Mouse (Mus musculus): ENCODE results near the gene Slc22a14.
"Not testable (repeated sequence)": the region's sequence is repeated elsewhere in the genome, so short reads cannot be mapped to it uniquely, and the experiment has no call there.

Gene Slc22a14

DNA sequence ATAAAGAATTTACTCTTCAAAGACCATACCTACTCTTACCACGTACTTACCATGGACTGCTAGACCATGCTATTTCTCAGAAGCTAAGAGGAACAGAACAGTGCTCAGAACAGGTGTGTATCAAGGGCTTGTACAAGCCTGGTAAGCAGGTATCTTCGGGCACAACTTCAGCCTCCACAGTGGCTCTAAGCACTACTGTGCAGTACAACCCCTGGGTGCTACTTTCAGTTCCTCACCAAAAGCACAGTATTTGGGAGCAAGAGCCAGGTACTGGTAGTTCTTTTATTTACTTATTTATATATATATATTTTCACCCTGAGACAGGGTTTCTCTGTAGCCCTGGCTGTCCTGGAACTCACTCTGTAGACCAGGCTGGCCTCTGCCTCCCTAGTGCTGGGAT, 104.5 kb downstream of the Slc22a14 start:
- no peak for DNase-seq (ENCODE audit: low read depth, low spot score)

DNA sequence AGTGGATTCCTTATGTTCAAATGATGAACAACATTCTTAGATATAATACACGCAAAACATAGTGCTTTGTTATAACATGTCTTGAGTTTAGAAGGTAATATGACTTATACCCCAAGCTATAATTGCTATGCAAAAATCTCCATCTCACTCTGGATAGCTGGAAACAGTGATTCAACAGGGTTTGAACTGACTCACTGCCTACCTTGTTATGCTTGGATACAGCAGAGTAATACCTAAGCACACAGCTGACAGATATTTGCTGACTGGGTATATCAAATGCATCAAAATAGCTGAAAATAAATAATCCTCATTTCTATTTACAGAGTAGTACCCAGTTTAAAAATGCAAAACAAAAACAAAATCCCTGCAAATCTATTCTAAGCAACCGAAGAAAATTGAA, 106.6 kb downstream of the Slc22a14 start:
- DNase-seq (ENCODE audit: low read depth, low spot score): no peak

DNA sequence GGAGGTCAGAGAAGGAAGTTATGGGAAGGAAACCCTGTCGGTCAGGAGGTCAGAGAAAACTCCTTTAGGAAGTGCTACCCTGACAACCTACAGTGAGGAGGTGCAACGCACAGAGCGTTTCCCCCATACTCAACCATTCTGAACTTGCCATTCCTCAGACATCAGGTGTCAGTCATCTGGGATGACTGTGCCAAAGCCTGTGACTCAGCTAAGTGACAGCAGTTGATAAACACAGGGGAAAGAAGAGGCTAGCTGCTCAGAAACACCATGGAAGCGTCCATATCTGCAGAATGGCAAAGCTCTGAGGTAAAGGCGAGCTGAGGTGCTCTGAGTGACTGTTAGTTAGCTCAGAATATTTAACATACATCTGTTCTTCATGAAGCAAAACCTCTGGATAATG, 107.2 kb downstream of the Slc22a14 start:
- DNase-seq (ENCODE audit: low read depth, low spot score): no peak

DNA sequence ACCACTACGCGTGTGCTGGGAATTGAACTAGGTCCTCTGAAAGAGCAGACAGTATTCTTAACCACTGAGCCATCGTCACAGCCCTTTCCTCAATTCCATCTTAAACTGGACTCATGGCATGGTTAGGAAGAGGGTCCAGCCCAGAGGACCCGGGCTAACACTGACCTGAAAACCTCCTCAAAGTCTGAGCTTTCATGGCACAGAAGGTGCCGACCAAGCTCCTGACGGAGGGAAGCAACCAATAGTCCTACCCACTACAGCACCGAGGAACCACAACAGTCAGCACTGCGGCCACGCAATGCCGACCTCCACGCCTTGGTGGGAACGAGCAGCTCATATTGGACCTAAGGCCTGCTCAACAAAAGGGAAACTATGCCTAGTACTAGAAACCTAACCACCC, 109.2 kb downstream of the Slc22a14 start:
- DNase-seq (ENCODE audit: low read depth, low spot score): no peak

DNA sequence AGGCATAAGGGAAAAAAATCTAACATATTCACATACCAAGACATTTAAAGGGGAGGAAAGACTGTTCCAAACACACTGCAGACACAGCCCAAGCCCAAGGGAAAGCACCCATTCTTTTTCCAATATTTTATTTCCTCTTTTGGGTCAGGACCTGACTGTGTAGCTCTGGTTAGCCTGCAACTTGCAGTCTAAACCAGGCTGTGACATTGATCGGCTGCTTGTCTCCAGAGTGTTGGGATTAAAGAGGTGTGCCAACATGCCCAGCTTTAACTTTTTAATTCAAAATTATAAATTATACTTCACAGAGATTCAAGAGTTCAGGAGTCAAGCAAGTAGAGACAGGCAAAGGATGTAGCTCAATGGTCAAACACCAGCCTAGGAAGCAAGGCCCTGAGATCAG, 110.3 kb downstream of the Slc22a14 start:
- no peak for DNase-seq (ENCODE audit: low read depth, low spot score)

DNA sequence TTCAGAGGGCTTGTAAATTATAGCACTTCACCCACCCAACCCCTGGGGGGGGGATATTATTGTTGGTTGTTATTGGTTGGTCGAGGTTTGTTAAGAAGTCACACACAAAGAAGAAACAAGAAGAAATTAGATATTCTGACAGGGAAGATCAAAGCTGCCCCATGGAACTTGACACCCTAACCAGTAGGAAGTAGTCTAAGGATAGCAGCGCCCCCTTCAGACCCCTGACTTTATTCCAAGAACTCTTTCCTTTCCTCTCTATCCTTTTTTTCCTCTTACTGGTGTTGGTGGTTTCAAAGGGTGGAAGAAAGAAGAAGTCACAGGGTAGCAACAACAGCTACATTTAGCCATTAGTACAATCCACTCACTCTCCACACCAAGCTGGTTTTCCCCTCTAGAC, 111.2 kb downstream of the Slc22a14 start:
- no peak for DNase-seq (ENCODE audit: low read depth, low spot score)

DNA sequence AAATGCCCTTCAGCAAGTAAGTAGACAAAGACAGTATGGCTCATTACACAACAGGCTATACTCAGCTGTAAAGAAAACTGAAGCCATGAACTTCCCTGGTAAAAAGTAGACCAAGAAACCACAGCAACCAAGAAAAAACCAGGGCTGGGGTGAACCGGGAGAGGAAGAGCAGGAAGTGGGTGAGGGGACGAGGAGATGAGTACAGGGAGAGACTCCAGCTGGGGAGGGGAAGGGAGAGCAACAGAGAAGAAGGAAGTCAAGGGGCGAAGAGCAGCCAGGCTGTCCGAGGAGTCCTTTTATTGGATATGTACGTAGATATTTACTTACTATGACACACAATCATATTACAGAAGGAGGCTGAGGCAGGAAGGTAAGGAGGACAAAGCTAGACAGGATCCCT, 117.4 kb downstream of the Slc22a14 start:
- DNase-seq (ENCODE audit: low read depth, low spot score): no peak

DNA sequence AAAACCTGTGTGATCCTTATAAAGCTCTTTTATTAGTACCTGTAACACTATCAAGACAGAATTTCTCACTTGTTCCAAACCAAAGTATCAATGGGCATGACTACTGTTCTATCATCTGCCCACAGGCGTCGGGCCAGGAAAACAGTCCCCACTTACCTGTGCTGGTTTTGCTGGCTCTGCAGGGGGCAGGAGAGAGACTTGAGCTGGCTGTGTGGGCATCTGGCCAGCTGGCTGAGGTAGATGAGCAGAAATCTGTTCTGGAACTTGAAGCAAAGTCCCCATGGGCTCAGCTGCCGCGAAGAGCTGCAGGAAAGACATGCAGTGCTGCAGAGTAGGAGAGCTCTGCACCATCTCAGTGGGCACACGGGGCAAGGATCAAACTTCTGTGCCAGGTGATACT, 118.5 kb downstream of the Slc22a14 start:
- DNase-seq (ENCODE audit: low read depth, low spot score): no peak

DNA sequence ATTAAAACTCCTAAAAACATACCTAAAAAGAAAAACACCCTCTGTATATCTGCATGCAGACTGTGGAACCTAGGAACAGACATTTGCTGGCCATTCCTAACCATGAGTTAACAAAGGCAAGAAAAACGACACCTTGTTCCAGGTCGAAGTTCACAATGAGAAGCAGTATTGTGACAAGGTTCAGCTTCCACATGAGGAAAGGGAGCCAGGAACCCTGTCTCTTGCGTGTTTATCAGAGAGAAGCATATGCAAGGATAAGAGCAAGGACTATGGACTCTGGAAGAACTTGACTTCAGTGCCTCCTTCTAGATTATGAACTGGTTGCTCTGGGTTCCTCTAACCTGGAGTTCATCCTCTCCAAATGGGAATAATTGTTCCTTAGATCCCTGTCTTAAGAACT, 121.4 kb downstream of the Slc22a14 start:
- DNase-seq (ENCODE audit: low read depth, low spot score): no peak

DNA sequence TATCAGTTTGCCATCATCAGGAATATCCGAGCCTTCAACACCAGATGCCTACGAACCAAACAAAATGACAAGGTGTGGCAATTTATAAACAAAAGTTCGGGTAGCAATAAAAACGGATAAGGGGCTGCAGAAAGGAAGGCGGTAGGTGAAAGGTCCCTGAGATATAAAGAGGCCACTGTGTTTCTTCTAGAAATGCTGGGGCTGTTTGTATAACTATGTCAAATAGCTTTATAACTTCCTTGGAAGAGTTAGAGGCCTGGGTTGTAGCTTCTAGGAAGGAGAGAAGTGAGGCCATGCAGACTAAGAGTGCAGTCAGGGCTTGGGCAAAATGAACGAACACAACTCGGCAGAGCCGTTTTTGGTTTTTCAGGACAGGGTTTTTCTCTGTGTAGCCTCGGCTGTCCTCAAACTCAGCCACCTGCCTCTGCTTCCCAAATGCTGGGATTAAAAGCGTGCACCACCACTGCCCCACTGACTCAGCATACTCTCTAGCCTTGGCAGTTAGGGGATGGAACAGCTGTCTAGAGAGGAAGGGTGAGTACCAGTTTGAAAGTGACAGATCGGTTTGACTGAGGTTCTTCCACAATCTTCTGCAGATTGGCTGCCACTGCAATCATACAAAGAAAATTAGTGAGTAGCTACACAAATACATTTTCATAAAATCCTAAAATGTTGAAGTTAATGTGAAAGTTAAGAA, 124.0 kb downstream of the Slc22a14 start:
- no peak for DNase-seq (ENCODE audit: low read depth, low spot score)

DNA sequence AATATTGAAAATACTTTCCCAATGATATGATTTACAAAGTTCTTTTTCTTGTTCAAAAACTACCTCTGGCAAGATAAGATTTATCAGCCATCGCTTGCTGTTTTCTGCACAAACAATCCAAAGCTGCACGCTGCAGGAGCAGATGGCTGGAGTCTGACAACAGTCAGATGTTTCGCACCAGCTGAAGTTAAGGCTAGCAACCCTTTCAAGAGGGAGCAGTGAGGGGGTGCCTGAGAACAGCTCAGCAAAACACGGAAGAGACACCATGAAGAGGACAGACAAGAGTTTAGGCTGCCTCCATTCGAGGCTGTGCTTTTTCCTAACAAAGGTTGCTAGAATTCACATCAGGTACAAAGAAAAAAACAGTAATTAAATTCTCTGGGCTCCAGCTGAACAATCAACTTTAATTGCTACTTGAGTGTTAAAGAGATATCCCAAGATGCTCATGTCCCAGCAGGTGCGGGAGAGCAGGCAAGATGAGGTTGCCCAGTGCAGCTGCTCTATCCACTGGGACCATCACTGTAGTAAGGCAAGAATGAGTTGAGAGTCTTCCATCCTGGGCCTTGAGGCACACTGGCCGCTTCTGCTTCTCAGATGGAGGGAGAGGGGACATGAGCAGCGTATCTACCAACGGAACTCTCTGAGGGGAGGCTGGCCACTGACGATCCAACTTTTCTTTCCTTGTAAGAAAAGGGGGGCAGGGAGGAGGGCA, 124.9 kb downstream of the Slc22a14 start:
- peak; percentile 18 for DNase-seq (ENCODE audit: low read depth, low spot score)

DNA sequence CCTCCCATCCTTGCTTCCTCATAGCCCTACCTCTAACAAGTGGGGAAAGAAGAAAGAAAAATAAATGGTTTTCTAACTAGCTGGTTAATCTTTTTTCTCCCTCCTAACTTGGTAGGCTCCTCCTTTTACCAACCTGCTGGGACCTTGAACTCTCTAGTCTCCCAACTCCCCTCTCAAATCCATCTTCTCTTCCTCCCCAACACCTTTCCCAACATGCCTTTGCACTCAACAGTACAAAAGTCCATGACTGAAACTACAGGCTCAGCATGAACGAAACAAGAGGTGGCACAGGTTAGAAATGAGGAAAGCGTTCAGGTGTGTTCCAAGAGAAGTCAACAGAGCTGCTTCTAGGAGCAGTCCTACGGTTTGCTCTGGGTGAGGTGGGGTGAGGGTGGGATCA, 126.1 kb downstream of the Slc22a14 start:
- no peak for DNase-seq (ENCODE audit: low read depth, low spot score)

DNA sequence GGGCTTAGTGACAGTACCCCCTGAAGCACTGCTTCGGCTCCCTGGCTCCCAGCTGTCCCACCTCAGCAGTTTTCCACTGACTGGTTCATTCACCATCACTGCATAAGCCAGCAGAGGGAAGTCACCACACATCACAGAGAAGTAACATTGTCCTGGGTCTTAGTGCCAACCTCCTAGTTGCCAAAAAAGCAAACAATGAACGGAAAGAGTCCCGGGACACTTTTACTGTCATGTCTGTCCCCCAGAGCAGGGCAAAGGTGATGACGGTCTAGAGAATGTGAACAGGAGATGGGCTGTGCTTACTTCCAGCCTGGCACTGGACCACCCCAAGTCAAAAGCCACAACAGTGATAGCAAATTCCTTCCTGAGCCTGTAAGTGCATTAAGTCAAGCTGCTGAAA, 126.6 kb downstream of the Slc22a14 start:
- no peak for DNase-seq (ENCODE audit: low read depth, low spot score)

DNA sequence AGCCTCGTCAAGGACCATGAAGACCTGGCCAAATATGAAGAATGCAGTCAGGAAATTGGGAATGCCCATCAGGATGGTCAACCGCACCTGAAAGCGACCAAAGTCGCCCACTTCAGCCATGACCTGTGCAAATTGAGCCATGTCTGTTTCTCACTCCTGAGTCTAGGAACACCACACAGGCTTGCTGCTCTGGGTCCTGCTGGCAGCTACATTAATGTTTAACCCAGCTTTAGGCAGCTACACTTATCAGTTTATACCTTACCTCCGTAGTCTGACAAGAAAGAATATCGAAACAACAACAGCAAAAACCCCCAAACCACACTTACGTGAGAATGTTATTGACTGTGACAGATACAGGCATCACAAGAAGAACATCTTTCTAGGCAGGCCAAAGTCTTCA, 133.8 kb downstream of the Slc22a14 start:
- DNase-seq (ENCODE audit: low read depth, low spot score): no peak

DNA sequence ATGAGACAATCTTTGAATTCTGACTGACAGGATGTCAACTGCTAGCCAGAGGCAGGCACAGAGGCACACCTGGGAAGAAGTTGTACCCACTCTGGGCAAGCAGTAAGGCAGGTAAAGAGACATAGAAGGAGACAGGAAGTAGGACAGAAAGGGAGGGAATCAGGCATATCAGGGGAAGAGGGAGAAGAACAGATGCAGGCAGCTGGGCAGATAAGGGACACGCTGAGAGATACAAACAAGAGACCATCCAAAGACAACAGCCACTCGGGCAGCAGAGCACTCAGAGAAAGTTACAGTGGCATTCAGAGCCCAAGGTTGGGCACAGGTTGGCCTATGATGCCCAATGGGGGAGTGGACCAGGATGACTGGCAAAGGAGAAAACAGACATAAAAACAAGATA, 134.5 kb downstream of the Slc22a14 start:
- no peak for DNase-seq (ENCODE audit: low read depth, low spot score)

DNA sequence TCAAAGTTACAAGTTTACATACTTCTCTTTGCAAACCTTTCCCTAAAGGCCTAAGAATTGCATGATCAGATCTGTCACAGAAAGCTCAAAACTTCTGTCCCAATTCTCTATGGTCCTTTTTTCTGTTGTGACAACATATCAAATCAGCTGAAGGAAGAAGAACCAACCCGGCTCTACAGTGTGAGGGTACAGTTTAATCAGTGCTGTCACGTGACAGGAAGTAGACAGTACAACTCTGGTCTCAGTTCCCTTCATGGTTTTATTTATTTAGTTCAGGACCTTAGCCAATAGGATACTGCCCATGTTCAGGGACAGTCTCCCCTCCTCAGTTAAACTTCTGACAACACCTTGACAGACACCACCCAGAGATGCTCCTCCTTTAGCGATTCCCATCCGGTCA, 145.1 kb downstream of the Slc22a14 start:
- no peak for DNase-seq (ENCODE audit: low read depth, low spot score)

DNA sequence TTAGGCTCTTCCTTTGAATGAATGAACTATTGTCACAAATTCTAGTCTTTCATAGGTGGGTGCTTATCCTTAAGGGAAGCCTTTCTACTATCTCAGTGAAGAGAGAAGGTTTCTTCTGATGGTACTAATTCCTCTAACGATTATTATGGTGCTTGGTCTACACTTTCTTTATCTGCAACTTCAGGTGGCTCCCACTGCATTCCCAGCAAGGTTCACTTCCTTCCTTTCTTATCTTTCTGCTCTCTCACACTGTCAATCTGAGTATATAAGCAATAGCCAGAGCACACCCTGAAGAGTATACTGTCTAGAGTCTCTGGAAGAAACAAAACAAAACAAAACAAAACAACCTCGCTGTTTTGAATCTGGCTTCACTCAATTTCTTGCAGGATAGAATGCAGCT, 145.7 kb downstream of the Slc22a14 start:
- no peak for DNase-seq (ENCODE audit: low read depth, low spot score)

DNA sequence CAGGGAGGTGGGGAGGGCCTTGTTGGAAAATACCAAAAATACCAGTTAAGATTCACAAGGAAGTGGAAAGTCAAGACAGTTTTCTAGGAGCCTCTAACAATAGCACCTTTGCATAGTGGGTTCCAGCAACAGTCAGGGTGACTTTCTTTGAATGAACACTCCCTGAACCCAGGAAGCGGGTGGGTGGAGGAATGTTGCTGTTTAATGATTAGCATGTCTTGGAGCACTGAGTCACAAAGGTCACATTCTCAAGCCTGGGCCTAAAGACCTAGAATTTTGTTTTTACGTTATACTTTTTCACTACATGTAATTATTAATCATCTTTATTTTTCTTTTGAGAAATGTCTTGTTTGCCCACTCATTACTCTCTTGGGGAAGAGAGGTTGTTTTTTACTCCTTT, 150.0 kb downstream of the Slc22a14 start:
- DNase-seq (ENCODE audit: low read depth, low spot score): not testable (repeated sequence)

DNA sequence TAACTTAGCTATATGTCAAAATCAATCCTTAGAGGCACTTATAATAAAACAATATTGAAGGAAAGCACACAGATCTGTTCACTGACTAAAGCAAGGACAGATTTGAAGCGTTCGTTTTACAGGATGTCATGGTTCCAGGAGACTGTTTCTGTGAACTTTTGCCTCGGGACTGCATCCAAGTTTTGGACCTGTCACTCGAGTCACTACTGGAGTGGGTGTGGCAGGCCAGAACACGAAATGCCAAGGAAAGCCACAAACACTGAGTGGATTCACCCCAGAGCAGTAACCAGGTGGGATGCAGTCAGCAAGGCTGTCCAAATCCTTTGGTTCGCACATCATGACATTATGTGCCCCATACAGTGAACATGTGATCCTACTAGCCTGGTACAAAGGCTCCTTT, 150.8 kb downstream of the Slc22a14 start:
- DNase-seq (ENCODE audit: low read depth, low spot score): no peak

DNA sequence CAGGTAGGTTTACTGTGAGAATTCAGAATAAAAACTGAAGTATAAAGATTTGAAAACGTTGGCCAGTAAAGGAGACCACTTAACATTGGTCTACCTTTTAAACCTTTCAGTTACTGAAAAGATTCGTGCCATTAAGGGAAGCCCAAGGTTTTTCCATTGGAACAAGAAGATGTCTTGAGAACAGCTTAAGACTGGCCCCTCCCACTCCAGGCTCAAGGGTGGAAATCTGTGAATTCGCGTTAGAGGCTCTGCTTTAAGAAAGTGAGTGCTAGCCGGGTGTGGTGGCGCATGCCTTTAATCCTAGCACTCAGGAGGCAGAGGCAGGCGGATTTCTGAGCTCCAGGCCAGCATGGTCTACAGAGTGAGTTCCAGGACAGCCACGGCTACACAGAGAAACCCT, 152.4 kb downstream of the Slc22a14 start:
- no peak for DNase-seq (ENCODE audit: low read depth, low spot score)

DNA sequence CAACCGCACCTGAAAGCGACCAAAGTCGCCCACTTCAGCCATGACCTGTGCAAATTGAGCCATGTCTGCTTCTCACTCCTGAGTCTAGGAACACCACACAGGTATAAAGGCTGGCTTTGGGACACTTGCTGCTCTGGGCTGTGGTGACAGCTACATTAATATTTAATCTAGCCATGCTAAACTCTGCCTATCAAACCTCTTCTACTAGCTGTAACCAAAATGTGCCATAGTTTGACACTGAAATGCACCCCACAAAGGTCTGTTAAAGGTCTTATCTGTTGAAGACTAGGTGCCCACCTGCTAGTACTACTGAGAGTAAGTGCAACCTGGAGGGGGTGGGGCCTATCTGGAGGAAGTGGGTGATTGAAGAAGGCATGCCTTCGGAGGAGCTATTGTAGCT, 156.4 kb downstream of the Slc22a14 start, which contains the start of gene Slc22a13:
TSS of gene Slc22a13 (minus strand) at position 101 of the 400 bp plus-strand sequence.
- no peak for DNase-seq (ENCODE audit: low read depth, low spot score)

DNA sequence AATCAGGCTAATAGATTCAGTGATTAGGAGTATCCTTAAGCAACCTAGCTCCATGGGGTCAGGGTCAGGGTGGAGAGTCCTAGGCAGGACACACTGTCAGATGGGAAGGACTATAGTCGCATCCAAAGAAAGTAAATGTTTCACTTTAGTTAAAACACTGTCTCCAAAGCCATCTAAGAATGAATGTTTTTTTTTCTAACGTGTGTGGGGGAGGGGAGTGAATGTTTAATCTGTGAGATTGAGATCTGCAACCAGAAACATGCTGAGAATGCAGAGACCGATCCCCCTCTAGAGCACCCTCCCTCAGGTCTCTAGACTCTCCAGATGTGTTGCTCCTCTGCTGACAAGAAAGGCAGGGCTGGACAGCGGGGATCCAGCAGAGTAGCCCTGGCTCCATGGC, 158.2 kb downstream of the Slc22a14 start:
- no peak for DNase-seq (ENCODE audit: low read depth, low spot score)

DNA sequence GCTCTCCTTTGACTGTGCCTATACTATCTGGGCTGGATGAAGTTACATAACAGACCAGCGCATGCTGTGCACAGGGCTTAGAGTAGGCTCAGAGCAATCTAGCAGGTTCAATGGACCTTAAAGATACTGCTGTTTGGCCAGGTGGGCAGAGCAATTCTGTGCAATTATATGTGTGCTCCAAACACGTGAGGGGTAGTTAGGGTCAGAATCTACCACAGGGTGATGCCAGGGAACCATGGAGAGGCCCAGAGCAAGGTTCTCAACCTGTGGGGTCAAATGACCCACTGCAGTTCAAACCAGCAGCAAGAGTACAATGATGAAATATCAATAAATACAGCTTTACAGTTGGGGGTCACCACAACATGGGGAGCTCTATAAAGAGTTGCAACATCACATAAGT, 158.7 kb downstream of the Slc22a14 start:
- DNase-seq (ENCODE audit: low read depth, low spot score): no peak

DNA sequence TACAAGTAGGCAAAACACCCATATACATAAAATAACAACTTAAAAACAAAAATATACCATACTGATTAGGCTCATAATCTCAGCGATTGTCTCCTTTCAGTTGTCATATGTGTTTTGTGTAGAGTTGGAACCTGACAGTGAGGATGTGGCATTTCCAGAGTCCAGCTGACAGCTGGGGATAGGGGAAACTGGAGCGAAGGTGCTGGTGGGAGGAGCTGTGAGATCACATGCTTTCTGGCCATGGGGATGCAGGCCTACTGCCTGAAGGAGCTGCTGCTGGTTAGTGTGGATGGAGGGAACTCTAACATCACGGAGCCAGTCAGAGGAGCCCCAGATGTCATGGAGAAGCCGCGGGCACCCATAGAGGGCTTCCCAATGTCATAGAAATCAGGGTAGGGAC, 159.6 kb downstream of the Slc22a14 start:
- DNase-seq (ENCODE audit: low read depth, low spot score): no peak
